Mouse (Mus musculus) layer of hippocampus, adult 11-12 months (tissue): ENCODE data around the gene Fry.

Experiments
- DNase-seq: peaks from one replicate; pipeline ENCODE4 v3.0.0; 2022; ENCODE audit warnings: low spot score

The Fry gene

DNA sequence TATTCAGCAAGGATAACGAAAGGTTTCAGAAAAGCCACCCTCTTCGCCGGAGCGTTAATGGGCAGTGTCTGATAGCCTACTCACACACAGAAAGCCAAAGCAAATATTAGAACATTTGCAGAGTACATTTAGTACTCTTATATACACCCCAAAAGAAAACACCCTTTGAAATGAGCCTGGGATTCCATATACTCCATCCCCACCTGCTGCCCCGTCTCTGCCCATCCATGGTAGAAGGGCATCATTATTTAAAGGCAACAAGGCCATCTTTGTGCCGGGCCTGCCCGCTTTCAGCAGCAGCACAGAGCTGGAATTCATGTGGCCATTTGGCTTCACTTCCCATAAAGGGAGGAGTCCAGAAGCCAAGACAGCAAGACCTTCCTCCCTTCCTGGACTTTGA lies 219.3 kb downstream of the Fry start:
- peak; percentile 51 for DNase-seq

DNA sequence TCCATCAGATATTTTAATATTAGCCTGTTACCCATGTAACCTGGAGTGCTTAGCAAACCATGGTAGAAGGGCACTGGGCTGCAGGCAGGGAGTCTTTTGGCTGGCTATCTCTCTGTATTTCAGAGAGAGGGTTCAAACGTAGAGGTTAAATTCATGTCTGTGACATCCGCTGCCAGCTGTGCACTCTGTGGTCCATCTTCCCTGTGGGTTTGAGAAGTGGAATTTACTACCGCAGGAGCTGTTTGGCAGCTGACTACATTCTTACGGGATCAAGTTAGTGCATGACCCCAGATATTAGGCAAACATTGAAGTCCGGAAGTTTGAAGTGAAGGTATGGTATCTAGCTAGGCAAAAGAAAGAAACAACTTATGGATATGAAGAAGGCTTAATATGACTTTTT lies 222.5 kb downstream of the Fry start:
- DNase-seq = no peak

DNA sequence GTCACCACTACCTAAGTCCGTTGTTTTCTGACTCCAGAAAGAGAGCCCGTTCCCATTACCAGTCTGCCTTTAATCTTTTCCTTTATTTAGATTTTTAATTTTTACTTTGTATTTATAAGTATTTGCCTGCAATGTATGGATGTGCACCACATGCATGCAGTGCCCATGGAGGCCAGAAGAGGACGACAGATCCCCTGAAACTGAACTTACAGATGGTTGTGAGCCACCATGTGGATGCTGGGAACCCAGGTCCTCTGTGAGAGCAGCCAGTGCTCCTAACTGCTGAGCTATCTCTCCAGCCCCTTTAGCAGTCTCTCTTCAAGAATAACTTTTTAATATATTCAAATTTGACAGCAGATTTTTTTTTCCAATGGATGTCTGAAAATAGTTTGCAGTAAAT lies 223.7 kb downstream of the Fry start:
- no peak for DNase-seq

DNA sequence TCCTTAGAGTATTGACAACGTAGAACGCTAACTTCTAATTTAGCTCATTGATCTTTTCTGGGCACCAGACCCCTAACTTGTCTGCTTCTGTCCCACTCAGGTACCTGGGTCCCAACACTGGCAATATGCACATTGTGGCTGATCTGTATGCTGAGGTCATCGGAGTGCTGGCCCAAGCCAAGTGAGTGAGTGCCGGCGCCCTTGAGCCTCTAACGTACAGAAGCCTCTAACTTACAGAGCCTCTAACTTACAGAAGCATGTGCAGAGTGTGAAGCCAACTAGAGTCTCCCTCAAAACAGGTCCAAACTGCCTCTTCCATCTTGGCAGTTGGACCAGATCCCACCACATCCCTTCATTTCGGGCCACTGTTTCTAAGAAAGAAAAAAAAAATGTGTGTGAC lies 227.5 kb downstream of the Fry start:
- DNase-seq = peak; percentile 17

DNA sequence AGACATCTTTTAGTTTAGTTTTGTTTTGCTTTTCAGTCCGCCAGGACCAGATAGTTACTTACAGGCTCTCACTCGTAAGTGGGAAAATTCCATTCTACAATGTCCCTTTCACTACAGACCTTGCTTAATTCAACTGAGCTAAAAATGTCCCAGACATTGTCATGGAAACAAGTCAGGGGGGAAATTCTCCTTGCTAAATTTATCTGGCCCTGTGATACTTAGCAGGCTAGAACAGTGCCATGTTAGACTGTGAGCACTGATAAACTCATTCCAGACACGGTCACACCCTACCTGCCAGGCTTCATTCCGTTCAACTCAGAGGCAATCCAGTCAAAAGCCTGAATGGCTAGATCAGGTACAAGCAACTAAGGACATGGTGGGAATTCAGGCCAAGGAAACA lies 227.9 kb downstream of the Fry start:
- peak; percentile 52 for DNase-seq

DNA sequence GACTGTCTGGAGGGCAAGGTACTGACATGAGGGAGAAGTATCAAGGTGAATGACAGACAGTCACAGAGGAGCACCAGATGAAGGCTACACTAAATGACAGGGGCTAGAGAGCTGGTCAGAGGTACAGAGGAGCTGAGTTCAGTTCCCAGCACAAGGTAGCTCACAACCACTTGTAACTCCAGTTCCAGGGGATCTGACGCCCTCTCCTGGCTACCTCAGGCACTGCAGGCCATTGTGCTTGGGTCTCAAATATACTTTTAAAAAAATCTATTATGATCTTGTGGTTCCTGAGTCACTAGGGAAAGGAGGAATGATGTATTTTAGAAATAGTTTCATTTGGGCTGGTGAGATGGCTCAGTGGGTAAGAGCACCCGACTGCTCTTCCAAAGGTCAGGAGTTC lies 229.4 kb downstream of the Fry start:
- DNase-seq = no peak

DNA sequence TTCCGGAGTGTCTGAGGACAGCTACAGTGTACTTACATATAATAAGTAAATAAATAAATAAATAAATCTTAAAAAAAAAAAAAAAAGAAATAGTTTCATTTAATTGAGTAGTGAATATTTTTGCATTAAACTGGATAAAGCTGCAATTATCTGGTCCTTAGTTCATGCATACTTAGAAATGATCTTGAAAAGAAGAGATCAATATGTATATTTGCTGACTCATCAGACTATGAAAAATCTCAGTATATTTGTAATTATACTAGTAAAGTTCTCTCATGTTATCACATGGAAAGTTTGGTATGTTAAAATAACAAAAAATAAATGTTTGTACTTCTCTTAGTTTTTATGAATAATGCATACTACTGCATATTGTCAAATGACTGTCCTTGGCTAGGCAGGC lies 229.9 kb downstream of the Fry start:
- no peak for DNase-seq

DNA sequence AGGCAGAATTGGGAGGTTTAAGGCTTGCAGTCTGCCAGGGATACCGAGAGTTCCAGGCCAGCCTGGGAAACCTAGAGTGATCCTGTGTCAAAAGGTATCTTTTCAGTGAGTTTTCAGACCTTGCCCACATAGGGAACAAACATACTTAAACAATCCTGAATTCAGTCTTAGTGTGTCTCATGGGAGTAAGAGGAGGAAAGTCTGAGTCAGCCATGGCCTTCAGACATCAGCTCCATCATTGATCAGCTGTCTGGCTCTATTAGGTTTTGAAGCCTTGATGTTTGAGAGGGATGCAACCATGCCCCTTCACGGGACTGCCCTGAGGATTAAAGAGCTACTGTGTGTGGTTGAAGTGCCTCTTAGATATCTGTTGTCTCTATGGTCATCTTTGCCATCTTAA lies 232.7 kb downstream of the Fry start:
- no peak for DNase-seq

DNA sequence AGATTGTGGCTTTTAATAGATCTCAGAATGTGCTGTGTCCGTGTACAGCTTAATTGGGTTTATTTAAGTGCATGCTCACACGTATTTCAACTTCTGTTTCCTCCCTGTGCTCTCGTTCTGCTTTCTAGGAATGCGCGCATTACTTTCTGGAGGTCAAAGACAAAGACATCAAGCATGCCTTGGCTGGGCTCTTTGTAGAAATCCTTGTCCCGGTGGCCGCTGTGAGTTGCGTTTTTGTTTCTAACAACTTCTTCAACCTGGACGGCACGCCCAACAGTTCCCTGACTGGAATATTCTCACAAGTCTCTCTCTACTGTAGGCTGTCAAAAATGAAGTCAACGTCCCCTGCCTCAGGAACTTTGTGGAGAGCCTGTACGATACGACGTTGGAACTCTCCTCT lies 240.2 kb downstream of the Fry start:
- DNase-seq = no peak

DNA sequence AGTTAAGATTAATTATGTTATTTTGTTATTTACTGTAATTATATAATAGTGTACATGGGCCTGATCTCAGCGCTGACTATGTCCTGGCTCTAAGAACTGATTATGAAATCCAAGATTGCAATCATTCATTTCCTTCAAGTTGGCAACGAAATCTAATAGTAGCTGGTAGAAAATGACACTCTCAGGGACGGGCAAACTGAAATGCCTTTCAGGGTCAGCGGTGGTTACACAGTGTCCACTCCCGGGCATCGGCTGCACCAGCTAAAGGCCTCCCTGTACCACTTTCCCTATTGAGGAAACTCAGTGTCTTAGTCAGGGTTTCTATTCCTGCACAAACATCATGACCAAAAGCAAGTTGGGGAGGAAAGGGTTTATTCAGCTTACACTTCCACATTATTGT lies 243.8 kb downstream of the Fry start:
- DNase-seq = no peak

DNA sequence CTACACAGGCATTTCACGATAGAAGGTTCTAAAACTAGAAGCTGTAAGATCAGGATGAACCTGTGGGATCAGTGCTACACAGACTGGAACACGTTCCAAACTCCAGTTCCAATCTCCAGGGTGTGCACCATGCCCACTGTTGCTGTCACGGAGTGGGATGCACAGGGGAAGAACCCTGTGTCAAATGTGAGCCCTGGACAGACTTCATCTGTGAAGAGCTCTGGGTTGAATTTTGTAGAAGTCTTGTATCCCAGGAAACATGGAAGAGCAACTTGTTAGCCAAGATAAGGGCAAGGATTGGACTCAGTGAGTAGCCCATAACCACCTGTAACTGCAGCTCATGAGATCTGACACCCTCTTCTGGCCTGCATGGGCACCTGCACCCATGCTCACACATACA lies 246.2 kb downstream of the Fry start:
- no peak for DNase-seq

DNA sequence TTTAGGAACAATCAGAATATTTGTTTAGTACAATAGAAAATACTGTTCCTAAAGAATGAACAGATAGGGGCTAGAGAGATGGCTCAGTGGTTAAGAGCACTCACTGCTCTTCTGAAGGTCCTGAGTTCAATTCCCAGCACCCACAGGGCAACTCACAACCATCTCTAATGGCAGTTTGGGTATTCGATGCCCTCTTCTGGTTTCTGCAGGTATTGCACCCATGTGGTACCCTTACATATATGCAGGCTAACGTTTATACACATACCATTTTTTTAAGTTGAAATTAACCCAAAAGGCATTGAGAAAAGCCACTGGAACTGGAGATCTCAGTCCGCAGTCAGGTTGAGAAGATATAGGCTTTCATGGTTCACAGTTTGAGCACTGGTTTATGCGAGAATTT lies 248.6 kb downstream of the Fry start:
- no peak for DNase-seq

DNA sequence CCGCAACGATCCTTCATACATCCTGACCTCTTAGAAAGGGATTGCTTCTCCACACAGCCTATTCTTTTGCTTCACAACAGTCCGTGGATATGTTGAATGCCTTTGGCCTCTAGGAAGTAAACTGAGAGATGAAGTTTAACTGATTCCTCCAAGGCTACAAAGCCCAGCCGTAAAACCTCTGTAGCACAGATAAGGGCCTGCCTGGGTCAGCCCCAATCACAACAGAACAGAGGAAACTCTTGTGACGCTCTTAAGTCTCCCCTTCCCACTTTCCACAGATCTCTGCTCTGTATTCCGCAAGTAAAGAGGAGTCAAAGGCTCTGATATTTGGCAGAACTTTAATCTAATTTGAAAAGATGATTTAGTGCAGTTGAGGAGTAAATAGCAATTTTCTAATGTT lies 251.8 kb downstream of the Fry start:
- DNase-seq = no peak

DNA sequence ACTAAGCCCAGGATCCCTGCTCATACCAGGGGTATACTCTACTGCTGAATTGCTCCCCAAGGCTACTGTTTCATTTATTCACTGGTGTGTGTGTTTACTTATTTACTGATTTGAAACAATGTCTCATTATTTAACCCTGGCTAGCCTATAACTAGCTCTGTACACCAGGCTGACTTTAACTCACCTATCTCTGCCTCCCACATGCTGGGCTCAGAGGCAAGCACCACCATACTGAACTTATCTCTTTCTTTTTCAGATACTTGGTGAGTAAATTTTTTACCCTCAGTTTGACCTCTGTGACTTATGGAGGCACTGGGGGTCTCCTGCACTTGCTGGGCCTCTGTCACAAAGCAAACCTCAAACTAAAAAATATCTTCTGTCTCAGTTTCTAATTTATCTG lies 252.4 kb downstream of the Fry start:
- DNase-seq = no peak

DNA sequence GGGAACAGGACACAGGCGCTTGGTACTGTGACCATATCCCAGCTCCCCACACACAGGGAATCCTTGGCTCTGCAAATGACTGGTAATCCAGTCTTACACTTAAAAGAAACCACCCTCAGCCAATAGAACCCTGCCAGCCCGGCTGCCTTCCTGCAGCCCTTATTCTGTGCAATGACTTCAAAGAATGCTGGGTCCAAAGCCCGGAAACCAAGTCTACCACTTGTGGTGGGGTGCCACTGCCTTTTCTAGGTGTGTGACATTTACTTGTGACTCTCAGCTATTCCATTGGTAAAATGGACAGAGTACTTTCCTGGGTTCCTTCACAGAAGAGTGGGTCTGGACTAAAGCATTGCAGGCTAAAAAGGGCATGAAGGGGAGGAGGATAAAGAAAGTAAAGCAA lies 254.5 kb downstream of the Fry start:
- no peak for DNase-seq

DNA sequence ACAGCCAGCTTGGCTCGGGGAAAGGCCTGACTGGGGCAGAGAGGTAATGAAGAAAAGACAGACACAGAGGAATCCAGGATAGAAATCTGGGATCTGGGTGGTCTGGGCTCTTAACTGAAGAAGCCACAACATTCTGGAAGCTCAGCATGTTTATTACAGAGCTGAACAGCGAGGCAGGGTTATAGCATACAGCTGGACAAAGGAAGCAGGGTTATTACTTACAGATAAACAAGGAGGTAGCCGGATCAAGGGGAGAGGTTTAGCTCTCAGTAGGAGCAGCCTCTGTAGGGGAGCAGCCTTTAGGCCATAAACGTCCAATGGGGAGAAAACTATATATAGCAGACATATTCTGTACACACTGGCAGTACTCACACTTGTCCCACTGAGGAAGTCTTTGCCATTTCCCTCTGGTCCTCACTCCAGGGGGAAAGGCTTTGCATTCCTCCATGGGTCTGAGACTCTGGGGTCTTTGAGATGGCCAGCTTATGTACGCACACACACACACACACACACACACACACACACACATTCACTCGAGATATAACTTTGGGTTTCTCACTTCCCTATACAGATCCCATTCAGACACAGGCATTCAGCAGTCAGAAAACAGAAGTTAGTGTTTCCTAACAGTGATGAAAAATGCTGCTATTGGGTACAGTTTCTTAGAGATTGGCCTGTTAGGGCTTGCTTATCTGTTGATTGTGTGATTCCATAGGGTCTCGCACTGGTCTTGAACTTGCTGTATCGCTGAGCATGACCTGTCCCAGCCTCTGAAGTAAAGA lies 256.5 kb downstream of the Fry start:
- DNase-seq = no peak

DNA sequence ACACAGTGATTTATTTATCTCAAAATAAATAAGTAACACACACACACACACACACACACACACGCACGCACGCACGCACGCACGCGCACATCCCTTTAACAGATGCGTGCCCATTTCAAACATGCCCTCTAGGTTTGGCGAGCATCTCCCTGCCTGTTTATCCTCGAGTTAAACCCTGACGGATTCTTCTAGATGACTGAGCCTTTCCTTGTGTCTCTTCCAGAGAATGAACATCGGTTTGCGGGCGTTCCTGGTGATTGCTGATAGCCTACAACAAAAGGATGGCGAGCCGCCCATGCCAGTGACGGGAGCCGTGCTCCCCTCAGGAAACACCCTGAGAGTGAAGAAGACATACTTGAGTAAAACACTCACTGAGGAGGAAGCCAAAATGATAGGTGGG lies 260.1 kb downstream of the Fry start:
- no peak for DNase-seq

DNA sequence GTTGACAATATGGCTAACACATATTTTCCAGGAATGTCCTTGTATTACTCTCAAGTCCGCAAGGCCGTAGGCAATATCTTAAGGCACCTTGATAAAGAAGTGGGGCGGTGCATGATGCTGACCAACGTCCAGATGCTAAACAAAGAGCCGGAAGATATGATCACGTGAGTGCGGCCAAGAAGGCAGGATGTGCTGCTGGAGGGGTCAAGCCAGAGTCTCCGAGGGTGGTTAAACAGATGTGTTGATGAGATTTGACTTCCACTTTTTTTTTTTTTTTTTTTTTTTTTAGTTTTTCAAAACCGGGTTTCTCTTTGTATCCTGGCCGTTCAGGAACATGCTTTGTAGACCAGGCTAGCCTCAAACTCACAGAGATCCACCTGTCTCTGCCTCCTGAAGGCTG lies 262.3 kb downstream of the Fry start:
- DNase-seq = no peak

DNA sequence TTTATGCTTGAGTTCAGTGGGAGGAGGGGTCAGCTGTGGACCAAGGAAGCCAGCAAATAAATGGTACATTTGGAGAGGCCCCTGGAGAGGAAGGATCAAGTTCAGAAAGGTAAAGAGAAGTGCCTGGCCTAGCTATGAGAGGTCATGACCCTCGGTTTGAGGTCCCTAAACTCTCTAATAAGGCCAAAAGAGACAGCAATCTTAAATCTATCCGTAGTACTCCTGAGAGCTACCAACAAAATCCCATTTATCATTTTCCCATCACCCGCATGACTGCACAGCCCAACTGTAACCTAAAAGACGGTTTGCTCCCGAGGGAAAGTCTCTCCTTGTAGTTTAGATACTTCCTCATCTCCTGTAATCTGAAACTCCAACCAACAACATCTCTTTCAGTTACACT lies 264.0 kb downstream of the Fry start:
- no peak for DNase-seq

DNA sequence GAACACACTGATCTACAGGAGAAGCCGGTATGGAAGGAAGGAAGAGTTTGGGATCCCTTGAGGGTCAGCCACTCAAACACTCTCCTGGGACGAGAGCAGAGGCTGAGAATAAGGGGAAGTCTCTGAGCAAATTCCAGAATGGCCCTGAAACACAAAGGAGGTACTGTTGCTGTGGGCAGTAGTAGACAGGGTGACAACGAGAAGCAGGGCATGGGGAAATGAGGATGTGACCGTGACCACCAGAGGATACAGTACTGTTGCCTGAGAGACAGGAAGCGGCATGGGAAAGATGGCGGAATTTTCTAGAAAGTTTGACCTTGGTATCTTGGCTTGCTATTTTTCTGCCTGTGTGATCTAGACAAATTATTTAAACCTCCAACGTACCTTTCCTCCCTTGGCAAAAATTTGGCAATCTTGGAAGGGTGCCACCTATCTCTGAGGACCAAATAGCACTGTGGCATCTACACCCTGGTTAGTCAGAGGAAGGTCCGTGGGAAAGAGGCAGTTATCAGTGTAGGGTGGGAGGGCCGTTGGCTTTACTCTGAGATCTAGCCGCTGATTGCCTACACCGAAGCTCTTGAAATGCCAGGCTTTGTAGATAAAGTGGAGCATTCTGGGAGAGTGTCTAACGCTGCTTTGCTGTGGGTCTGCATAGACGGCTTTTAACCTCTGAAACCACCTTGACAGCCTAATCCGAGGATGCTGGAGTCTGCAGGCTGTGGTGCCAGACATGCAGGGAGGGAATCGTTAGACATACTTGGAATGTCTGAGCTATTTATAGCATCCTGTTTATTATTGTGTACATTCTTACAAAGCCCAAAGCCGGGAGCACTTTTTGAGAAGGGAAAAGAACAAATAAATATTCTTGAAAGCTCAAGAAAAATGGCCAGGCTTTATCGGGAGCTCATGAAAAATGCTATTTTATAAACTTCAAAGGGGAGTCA lies 266.1 kb downstream of the Fry start:
- no peak for DNase-seq

DNA sequence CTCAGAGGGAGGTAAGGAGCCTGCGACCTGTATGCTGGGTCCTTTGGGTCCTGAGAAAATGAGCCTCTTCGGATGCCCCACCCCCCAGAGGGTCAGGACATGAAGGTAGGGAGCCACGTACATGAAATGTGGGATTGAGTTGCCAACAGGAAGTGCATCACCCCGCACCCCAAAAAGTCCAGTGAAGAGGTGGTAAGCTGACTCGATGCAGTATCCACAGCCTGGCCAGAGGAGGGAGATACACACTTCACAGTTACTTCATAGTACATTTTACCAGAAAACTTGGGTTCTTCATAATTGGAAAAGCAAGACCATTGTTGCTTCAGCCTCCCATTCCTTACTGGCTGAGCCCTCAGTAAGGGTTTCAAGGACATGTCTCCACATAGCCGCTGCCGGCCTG lies 266.8 kb downstream of the Fry start:
- no peak for DNase-seq

DNA sequence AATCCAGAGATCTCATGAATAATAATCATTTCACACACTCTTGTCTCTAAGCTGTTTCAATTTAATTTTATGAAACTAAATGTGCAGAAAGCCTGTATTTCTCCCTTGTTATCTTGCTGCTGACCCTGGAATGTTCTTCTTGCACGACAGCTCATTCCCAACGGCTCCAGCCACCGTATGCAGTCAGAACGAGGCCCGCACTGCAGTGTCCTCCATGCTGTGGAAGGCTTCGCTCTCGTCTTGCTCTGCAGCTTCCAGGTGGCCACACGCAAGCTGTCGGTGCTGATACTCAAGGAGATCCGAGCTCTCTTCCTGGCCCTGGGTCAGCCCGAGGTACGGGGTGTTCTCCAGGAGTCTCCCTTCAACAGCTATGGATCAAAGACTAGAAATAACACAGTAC lies 270.2 kb downstream of the Fry start:
- no peak for DNase-seq

DNA sequence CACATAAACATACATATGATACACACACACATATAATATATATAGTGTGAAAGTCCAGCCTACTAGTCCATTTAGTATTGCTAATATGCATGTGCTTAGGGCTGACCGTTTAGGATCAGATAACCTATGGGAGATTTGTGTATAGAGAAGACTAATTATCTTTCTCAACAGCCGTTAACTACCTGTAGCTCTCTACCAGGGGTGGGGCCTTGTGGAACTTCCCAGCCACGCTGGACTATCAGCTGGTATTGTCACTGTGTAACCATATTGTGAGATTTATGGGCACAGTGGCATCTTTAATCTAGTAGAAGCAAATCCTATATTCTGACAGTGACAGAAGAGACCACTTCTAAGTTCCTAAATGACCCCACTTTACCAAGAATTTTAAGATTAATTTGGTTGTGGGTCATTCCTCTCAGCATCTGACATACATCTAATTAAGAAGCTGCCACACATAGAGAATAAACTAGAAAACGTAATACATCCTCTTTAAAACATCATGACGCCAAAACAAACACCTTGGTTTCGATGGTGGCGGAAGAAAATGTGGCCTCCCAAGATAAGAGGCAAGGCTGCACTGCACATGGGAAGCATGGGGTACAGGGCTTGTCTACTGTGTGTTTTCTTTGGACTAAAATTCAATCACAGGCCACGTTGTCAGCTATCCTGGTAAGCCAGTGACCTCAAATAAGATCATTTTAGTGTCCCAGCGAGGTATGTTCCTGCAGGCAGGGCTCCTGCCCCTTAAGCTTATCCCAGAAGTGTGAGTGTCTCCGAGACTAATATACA lies 271.3 kb downstream of the Fry start:
- DNase-seq = no peak
